Mouse (Mus musculus): Measurements from ENCODE around the gene Wdr45b. TPM values are rescaled to one million over a fixed set of nuclear protein-coding genes. Genes with fewer than 3 reads are reported as not detected.

The Wdr45b gene
- 72.2 and 81.6 TPM in 2 replicates for polyA plus RNA-seq (2011; ENCODE audit: insufficient read length, low read depth, missing spikeins)

- Histone ChIP-seq H3K27ac (ENCODE audit: insufficient read depth, low read length) (peak within 1 kb of the TSS; percentile 51), H3K4me1 (ENCODE audit: control insufficient read depth, insufficient read depth, low read length) (peaks cover 3% of the 10 kb centered on the region; the same call in 1 of the 2 replicates), H3K4me3 (ENCODE audit: insufficient read depth, low read length) (peak within 1 kb of the TSS; percentile 95)
- TF ChIP-seq CTCF (IDR thresholded peaks at IDR 0.05; ENCODE audit: borderline replicate concordance, insufficient read depth, low read length) = no peak
- TF ChIP-seq POLR2A (IDR thresholded peaks at IDR 0.05; ENCODE audit: low read depth, low read length) = peak; percentile 86
These were observed at the start of gene Wdr45b for GRCm38 (mm10) chr11:121354091-121354707. Gene Wdr45b (minus strand): TSS chr11:121354445.

DNA sequence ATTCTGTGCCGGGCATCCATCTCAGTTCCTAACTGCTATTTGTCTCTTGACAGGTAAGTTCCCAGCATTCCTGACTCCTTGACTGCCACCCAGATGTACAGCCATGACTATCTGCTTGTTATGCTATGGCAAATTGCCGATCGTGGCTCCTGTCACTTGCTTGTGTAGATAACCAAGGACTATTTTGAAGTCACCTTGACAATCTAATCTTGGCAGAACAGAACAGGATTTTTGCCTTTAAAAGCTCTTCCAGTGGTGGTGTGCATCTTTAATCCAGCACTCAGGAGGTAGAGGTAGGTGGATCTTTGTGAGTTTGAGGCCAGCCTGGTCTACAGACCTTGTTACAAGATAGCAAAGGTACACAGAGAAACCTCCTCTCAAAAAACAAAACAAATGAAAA is 38.2 kb upstream of the Wdr45b start:
- TF ChIP-seq CTCF (IDR thresholded peaks at IDR 0.05; ENCODE audit: borderline replicate concordance, insufficient read depth, low read length) (no peak), POLR2A (IDR thresholded peaks at IDR 0.05; ENCODE audit: low read depth, low read length) (no peak)
- H3K27ac ChIP-seq (ENCODE audit: insufficient read depth, low read length) = no peak overlapping the region
- no peak overlapping the region for H3K4me3 ChIP-seq (ENCODE audit: insufficient read depth, low read length)
- no peaks in the 10 kb centered on the region for H3K4me1 ChIP-seq (ENCODE audit: control insufficient read depth, insufficient read depth, low read length)

- H3K4me3 ChIP-seq (ENCODE audit: insufficient read depth, low read length) = no peak overlapping the region
- H3K27ac ChIP-seq (ENCODE audit: insufficient read depth, low read length) = no peak overlapping the region
- no peak for TF ChIP-seq CTCF (IDR thresholded peaks at IDR 0.05; ENCODE audit: borderline replicate concordance, insufficient read depth, low read length)
- no peak for TF ChIP-seq POLR2A (IDR thresholded peaks at IDR 0.05; ENCODE audit: low read depth, low read length)
- H3K4me1 ChIP-seq (ENCODE audit: control insufficient read depth, insufficient read depth, low read length) = no peaks in the 10 kb centered on the region
These were observed 36.5 kb upstream of the Wdr45b start for GRCm38 (mm10) chr11:121390793-121391192.

- Histone ChIP-seq H3K4me1 (ENCODE audit: control insufficient read depth, insufficient read depth, low read length) (no peaks in the 10 kb centered on the region), H3K27ac (ENCODE audit: insufficient read depth, low read length) (no peak overlapping the region), H3K4me3 (ENCODE audit: insufficient read depth, low read length) (no peak overlapping the region)
- TF ChIP-seq POLR2A (IDR thresholded peaks at IDR 0.05; ENCODE audit: low read depth, low read length) (peak; percentile 39; the same call in 1 of the 2 replicates), CTCF (IDR thresholded peaks at IDR 0.05; ENCODE audit: borderline replicate concordance, insufficient read depth, low read length) (no peak)
These were observed 34.3 kb upstream of the Wdr45b start for GRCm38 (mm10) chr11:121388554-121388945.

- peak within 1 kb of the TSS; percentile 57 for H3K4me3 ChIP-seq (ENCODE audit: insufficient read depth, low read length)
- H3K27ac ChIP-seq (ENCODE audit: insufficient read depth, low read length) = no peak within 1 kb of the TSS
- no peaks in the 10 kb centered on the region for H3K4me1 ChIP-seq (ENCODE audit: control insufficient read depth, insufficient read depth, low read length)
- TF ChIP-seq CTCF (IDR thresholded peaks at IDR 0.05; ENCODE audit: borderline replicate concordance, insufficient read depth, low read length) (no peak), POLR2A (IDR thresholded peaks at IDR 0.05; ENCODE audit: low read depth, low read length) (peak; percentile 46; the same call in 1 of the 2 replicates)
These were observed 33.7 kb upstream of the Wdr45b start, which contains the start of gene Rab40b for GRCm38 (mm10) chr11:121387750-121388553. Gene Rab40b (minus strand): TSS chr11:121388251.

- Histone ChIP-seq H3K4me3 (ENCODE audit: insufficient read depth, low read length) (no peak overlapping the region), H3K27ac (ENCODE audit: insufficient read depth, low read length) (no peak overlapping the region), H3K4me1 (ENCODE audit: control insufficient read depth, insufficient read depth, low read length) (no peaks in the 10 kb centered on the region)
- TF ChIP-seq CTCF (IDR thresholded peaks at IDR 0.05; ENCODE audit: borderline replicate concordance, insufficient read depth, low read length) (no peak), POLR2A (IDR thresholded peaks at IDR 0.05; ENCODE audit: low read depth, low read length) (no peak)
These were observed 26.0 kb upstream of the Wdr45b start for GRCm38 (mm10) chr11:121380294-121380693.

DNA sequence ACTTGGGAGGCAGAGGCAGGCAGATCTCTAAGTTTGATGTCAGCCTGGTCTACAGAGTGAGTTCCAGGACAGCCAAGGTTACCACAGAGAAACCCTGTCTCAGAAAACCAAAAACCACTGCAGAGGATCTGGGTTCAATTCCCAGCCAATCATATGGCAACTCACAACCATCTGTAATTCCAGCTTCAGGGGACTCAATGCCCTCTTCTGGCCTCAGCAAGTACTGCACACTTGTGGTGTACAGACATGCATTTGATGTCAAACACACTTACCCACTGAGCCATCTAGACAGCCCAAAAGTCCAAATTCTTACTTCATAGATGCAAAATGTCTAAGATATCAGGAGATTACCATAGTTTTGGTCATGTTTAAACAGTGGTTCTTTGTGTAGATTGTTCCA is 24.4 kb upstream of the Wdr45b start:
- Histone ChIP-seq H3K27ac (ENCODE audit: insufficient read depth, low read length) (no peak overlapping the region), H3K4me3 (ENCODE audit: insufficient read depth, low read length) (no peak overlapping the region), H3K4me1 (ENCODE audit: control insufficient read depth, insufficient read depth, low read length) (no peaks in the 10 kb centered on the region)
- TF ChIP-seq POLR2A (IDR thresholded peaks at IDR 0.05; ENCODE audit: low read depth, low read length) (no peak), CTCF (IDR thresholded peaks at IDR 0.05; ENCODE audit: borderline replicate concordance, insufficient read depth, low read length) (no peak)

- Histone ChIP-seq H3K4me1 (ENCODE audit: control insufficient read depth, insufficient read depth, low read length) (0 out of 2 replicates have a peak, but pooled peaks cover 3% of the 10 kb centered on the region), H3K27ac (ENCODE audit: insufficient read depth, low read length) (no peak overlapping the region)
- TF ChIP-seq CTCF (IDR thresholded peaks at IDR 0.05; ENCODE audit: borderline replicate concordance, insufficient read depth, low read length) = no peak
- no peak for TF ChIP-seq POLR2A (IDR thresholded peaks at IDR 0.05; ENCODE audit: low read depth, low read length)
These were observed 19.1 kb upstream of the Wdr45b start for GRCm38 (mm10) chr11:121373305-121373704.

DNA sequence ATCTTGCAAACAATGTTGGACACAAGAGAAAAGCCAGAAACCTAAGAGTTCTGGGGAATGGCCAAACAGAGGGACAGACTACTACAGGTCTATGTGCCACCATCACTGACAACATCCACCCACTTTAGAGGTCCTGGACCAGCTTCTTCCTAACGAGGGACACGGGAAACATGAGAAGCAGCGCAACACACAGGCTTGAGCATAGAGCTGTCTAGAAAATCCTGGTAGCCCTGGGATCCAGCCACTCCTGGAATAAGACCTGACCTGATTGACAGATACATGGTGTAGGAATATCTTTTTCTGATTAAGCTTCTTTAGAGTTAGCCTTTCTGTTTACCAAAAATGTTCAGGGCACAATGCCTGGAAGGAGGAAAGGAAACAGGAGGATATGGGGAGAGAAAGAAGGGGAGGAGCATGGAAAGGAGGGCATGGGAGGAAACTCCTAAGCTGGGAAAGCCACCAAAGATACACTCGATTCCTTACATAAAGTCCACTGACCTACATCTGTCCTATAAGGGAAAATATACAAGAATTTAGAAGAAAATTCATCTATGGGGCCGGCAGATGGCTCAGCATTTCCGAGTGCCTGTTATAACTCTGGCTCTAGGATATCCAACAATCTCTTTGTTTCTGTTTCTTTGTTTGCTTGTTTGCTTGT is 16.2 kb upstream of the Wdr45b start:
- Histone ChIP-seq H3K4me3 (ENCODE audit: insufficient read depth, low read length) (no peak overlapping the region), H3K27ac (ENCODE audit: insufficient read depth, low read length) (no peak overlapping the region), H3K4me1 (ENCODE audit: control insufficient read depth, insufficient read depth, low read length) (0 out of 2 replicates have a peak, but pooled peaks cover 3% of the 10 kb centered on the region)
- TF ChIP-seq CTCF (IDR thresholded peaks at IDR 0.05; ENCODE audit: borderline replicate concordance, insufficient read depth, low read length) (no peak), POLR2A (IDR thresholded peaks at IDR 0.05; ENCODE audit: low read depth, low read length) (no peak)

More at GRCm38 (mm10) chr11:121373305-121373704, 19.1 kb upstream of the Wdr45b start:
- no peak overlapping the region for H3K4me3 ChIP-seq (ENCODE audit: insufficient read depth, low read length)
